Mouse (Mus musculus) lung, postnatal 36 days (tissue): ENCODE measurements around the gene Sash3.
"Not testable (repeated sequence)": the region's sequence is repeated elsewhere in the genome, so short reads cannot be mapped to it uniquely, and the experiment has no call there.

Source experiments
- DNase-seq: peaks from one replicate; pipeline ENCODE4 v3.0.0; 2022; ENCODE audit warnings: mixed read lengths

The Sash3 gene

DNA sequence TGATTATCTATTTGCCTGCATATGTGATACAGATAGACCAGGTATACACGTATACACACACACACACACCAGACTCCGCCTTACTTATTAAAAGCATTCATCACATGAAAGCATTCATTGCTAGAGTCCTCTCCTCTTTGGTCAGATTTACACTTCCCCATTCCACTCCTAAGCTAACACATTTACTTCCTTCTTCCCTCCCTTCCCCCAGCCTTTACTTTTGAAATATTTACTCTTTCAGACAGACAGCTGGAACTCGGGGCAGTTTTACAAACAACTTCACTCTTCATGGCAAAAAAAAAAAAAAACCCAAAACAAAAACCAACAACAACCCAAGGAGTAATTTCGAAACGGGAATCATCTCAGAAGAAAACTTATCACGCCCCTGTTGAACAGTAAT is 58.2 kb downstream of the Sash3 start:
- peak; percentile 16 for DNase-seq

- DNase-seq = peak; percentile 22
These were observed 61.7 kb downstream of the Sash3 start for GRCm38 (mm10) chrX:48207761-48208487.

- peak; percentile 90 for DNase-seq
These were observed 62.4 kb downstream of the Sash3 start, which contains the start of gene Zdhhc9 for GRCm38 (mm10) chrX:48208519-48209185. Zdhhc9 (minus strand) TSS chrX:48208878.

GRCm38 (mm10) chrX:48209746-48210145 is 63.5 kb downstream of the Sash3 start:
- DNase-seq = not testable (repeated sequence)
